Mouse (Mus musculus) limb, embryonic 14.5 days (tissue): Measurements from ENCODE around the gene Ggct. TPM values are rescaled to one million over a fixed set of nuclear protein-coding genes. Genes with fewer than 3 reads are reported as not detected.

Experiments
- ATAC-seq: fragments of 200-750 bp; cut with Nextera tagmentation; 2 replicates; pipeline ENCODE4 v1.8.0; 2017; ENCODE audit warnings: low read depth, moderate number of reproducible peaks, moderate TSS enrichment; ENCODE audit not compliant: low FRiP score
- DNase-seq: peaks from one replicate; pipeline ENCODE4 v3.0.0-alpha.2; 2015; ENCODE audit warnings: low spot score
- H3K27ac ChIP-seq: fragments of 300-500 bp; sonication (generic); replicated peaks from 2 replicates; pipeline ENCODE4 v1.5.1; 2014; ENCODE audit warnings: low read depth, mild to moderate bottlenecking, low read length, moderate library complexity, mixed read lengths
- H3K27me3 ChIP-seq: fragments of 300-500 bp; sonication (generic); 2 replicates; pipeline ENCODE4 v1.6.1; 2014; ENCODE audit warnings: low read length, mixed read lengths; ENCODE audit not compliant: control insufficient read depth, insufficient read depth
- H3K36me3 ChIP-seq: fragments of 300-500 bp; sonication (generic); 2 replicates; pipeline ENCODE4 v1.6.1; 2014; ENCODE audit warnings: mild to moderate bottlenecking, low read length, moderate library complexity, mixed read lengths; ENCODE audit not compliant: control insufficient read depth, insufficient read depth
- H3K4me1 ChIP-seq: fragments of 300-500 bp; sonication (generic); 2 replicates; pipeline ENCODE4 v1.6.1; 2014; ENCODE audit warnings: antibody characterized with exemption, low read length, mixed read lengths; ENCODE audit not compliant: control insufficient read depth, insufficient read depth
- H3K4me2 ChIP-seq: fragments of 300-500 bp; sonication (generic); replicated peaks from 2 replicates; pipeline ENCODE4 v1.6.1; 2014; ENCODE audit warnings: low read depth, mild to moderate bottlenecking, low read length, moderate library complexity; ENCODE audit not compliant: severe bottlenecking
- H3K4me3 ChIP-seq: fragments of 300-500 bp; sonication (generic); replicated peaks from 2 replicates; pipeline ENCODE4 v1.5.1; 2014; ENCODE audit warnings: low read length
- H3K9ac ChIP-seq: fragments of 300-500 bp; sonication (generic); 2 replicates; pipeline ENCODE4 v1.6.1; 2014; ENCODE audit warnings: mild to moderate bottlenecking, low read depth, low read length, moderate library complexity; ENCODE audit not compliant: severe bottlenecking
- H3K9me3 ChIP-seq: fragments of 300-500 bp; sonication (generic); 2 replicates; pipeline ENCODE4 v1.6.1; 2016; ENCODE audit warnings: low read length; ENCODE audit not compliant: control insufficient read depth
- POLR2A ChIP-seq: fragments of 200-500 bp; IDR thresholded peaks from 2 replicates; pipeline ENCODE4 v1.8.0; 2012; ENCODE audit warnings: inconsistent platforms, mild to moderate bottlenecking, moderate library complexity, borderline replicate concordance; ENCODE audit not compliant: insufficient read depth, insufficient read length; ENCODE audit errors: extremely low read depth
- WGBS: fragments of 180-500 bp; shearing (Covaris S2); extraction: QIAGEN DNeasy Blood & Tissue Kit; methylation state at CpG from one replicate; pipeline ENCODE4 v1.1.7; 2014; 5-methylcytosine and 5-hydroxymethylcytosine counted together
- polyA plus RNA-seq, 2 experiments: library from polyadenylated mRNA; depleted of rRNA in 1 of 2; stranded (reverse) in 1 of 2; unstranded in 1 of 2; fragments of >200 nt; fragmentation: Nextera tagmentation in 1 of 2; extraction: Ambion mirVana in 1 of 2; gene quantifications; 2 replicates each; pipeline versions ENCODE4 v1.2.1 to v1.2.3; 2012 to 2014

The Ggct gene
- polyA plus RNA-seq, 2 experiments = 4.0 to 11.4 TPM

- H3K9ac ChIP-seq = no peak overlapping the region
- WGBS = 70% methylated on average over 1 of the region's 1 CpGs
Measured at GRCm38 (mm10) chr6:54975616-54976015, 17.1 kb downstream of the Ggct start.

GRCm38 (mm10) chr6:54974501-54974900 is 18.2 kb downstream of the Ggct start:
- WGBS = 66% methylated on average over 5 of the region's 5 CpGs
- no peak for ATAC-seq
- TF ChIP-seq POLR2A = no peak

More at GRCm38 (mm10) chr6:54975616-54976015, 17.1 kb downstream of the Ggct start:
- Histone ChIP-seq H3K27ac (no peak overlapping the region), H3K27me3 (no peaks in the 10 kb centered on the region), H3K36me3 (no peaks in the 10 kb centered on the region), H3K4me2 (no peak overlapping the region), H3K9me3 (no peaks in the 10 kb centered on the region), H3K4me1 (0 out of 2 replicates have a peak, but pooled peaks cover 4% of the 10 kb centered on the region), H3K4me3 (no peak overlapping the region)
- ATAC-seq (no peak), DNase-seq (no peak)
- TF ChIP-seq POLR2A = no peak

GRCm38 (mm10) chr6:54972929-54973211 is 19.9 kb downstream of the Ggct start:
- no peaks in the 10 kb centered on the region for H3K36me3 ChIP-seq
- peak overlapping the region; percentile 54 for H3K4me3 ChIP-seq
- no peak for ATAC-seq
- H3K4me2 ChIP-seq = peak overlapping the region; percentile 70
- H3K4me1 ChIP-seq = 0 out of 2 replicates have a peak, but pooled peaks cover 4% of the 10 kb centered on the region
- no peaks in the 10 kb centered on the region for H3K9me3 ChIP-seq
- H3K27ac ChIP-seq = no peak overlapping the region
- no peaks in the 10 kb centered on the region for H3K27me3 ChIP-seq
- no peak for TF ChIP-seq POLR2A
- WGBS = 12% methylated on average over 5 of the region's 5 CpGs
- peak overlapping the region; percentile 26; the same call in 1 of the 2 replicates for H3K9ac ChIP-seq
- no peak for DNase-seq

More at GRCm38 (mm10) chr6:54974501-54974900, 18.2 kb downstream of the Ggct start:
- Histone ChIP-seq H3K4me3 (no peak overlapping the region), H3K4me1 (0 out of 2 replicates have a peak, but pooled peaks cover 4% of the 10 kb centered on the region), H3K36me3 (no peaks in the 10 kb centered on the region), H3K9me3 (no peaks in the 10 kb centered on the region), H3K27me3 (no peaks in the 10 kb centered on the region), H3K4me2 (no peak overlapping the region), H3K27ac (no peak overlapping the region), H3K9ac (no peak overlapping the region)
- DNase-seq = no peak

- Histone ChIP-seq H3K27me3 (no peaks in the 10 kb centered on the region), H3K4me1 (0 out of 2 replicates have a peak, but pooled peaks cover 4% of the 10 kb centered on the region), H3K4me2 (peak within 1 kb of the TSS; percentile 70), H3K4me3 (peak within 1 kb of the TSS; percentile 54), H3K9ac (peak within 1 kb of the TSS; percentile 70), H3K9me3 (no peaks in the 10 kb centered on the region), H3K36me3 (no peaks in the 10 kb centered on the region), H3K27ac (peak within 1 kb of the TSS; percentile 50; the same call in 1 of the 2 replicates)
- 0 out of 2 replicates have a peak, but pooled peaks have one; percentile 37 for TF ChIP-seq POLR2A
- ATAC-seq (peak; percentile 88), DNase-seq (peak; percentile 62)
- WGBS = 2% methylated on average over 50 of the region's 53 CpGs
Measured at GRCm38 (mm10) chr6:54972111-54972928, 20.4 kb downstream of the Ggct start, which contains the start of gene Nod1. Gene Nod1, minus strand, starts transcription at chr6:54972612.

GRCm38 (mm10) chr6:54971731-54972110 is 21.0 kb downstream of the Ggct start:
- ATAC-seq (peak; percentile 5; the same call in 1 of the 2 replicates), DNase-seq (peak; percentile 6)
- WGBS = 12% methylated on average over 8 of the region's 8 CpGs
- Histone ChIP-seq H3K4me1 (0 out of 2 replicates have a peak, but pooled peaks cover 4% of the 10 kb centered on the region), H3K4me3 (peak overlapping the region; percentile 54), H3K9ac (peak overlapping the region; percentile 70), H3K36me3 (no peaks in the 10 kb centered on the region), H3K4me2 (peak overlapping the region; percentile 70), H3K27me3 (no peaks in the 10 kb centered on the region), H3K9me3 (no peaks in the 10 kb centered on the region), H3K27ac (no peak overlapping the region)
- no peak for TF ChIP-seq POLR2A
